Mouse (Mus musculus) spleen, postnatal 14 days (tissue): ENCODE results near the gene Grap.

Experiments used
- DNase-seq, 2 experiments: peaks; one replicate each; pipeline ENCODE4 v3.0.0; 2021 to 2022; ENCODE audit warnings: low spot score in 2 of 2

Gene Grap

DNA sequence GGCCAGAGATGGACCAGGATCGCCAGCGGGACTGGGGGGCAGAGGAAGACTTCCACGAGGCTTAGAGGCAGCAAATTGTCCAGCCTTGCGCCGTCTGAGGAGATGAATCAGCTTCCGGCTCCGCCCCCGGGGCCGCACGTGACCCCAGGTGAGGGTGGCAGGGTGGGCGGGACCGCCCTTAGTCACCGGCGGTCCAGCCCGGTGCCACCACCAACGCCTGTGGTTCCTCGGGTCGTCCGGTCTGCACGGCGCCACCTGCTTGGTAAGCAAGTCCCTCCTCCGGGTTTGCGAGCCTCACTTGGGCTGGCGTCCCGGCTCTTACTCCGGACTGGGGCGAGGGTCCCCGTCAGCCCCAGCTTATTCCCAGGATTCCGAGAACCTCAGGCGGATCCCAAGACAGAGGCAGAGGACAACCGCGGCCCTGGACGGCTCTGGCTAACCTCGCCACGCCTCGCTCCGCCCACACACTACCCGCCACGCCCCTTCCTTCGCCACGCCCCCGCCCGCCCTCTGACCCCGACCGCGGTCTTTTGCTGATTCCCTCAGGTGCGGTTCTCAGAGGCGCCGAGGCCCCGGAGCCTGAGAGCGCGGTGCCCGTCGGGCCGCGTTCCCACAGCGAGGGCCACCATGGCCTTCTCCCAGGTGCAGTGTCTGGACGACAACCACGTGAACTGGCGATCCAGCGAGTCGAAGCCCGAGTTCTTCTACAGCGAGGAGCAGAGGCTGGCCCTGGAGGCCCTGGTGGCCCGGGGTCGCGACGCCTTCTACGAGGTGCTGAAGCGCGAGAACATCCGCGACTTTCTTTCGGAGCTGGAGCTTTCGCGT is 31.1 kb downstream of the Grap start, which contains the start of gene Fam83g:
Gene Fam83g, plus strand, starts transcription at position 185 of the 825 bp plus-strand sequence.
- peak; percentile 70 to 77 for DNase-seq

GRCm38 (mm10) chr11:61685119-61685725 is 32.2 kb downstream of the Grap start:
- DNase-seq: no peak

DNA sequence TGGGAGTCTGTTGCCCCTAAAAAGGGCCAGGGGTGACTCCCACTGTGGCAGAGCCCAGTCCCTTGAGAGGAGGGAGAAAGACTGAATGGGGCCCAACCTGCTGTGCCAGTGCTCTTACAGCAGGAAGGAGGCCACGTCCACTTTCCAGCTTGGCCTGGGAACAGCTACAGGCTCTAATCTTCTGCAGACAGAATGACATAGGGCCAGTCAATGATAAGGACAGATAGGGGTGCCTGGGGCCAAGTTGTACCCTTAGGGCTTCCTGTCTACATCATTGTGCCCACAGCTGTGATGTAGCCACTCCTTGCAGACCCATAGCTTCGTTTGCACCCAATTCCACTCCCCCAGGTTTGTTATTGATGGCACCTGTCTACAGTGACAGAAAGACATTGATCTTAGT is 33.1 kb downstream of the Grap start:
- no peak for DNase-seq

DNA sequence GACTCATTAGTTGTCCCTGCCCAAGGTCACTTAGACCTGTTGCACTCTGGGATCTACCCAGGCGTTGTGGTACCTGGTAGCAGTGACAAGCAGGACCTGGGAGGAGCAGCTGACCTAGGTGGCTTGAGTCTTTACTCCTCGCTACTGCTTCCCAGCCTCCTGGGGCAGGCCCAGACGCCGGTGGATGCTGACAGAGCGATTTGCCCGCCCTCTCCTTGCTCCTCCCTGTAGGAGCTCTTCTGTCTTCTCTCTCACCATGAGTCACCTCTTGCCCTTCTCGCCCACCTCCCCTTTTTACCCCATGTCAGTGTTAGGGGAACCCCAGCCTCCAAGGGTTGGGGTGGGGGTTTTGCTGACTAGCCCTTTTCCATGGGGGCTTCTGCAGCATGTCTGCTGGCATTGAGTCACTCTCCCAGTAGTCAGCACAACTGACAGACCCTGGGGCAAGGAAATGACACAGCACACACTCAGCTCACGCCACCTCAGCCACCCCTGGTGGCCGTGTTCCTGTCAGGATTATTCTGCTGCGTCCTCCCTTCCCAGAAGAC is 33.9 kb downstream of the Grap start:
- DNase-seq: no peak

- DNase-seq: no peak
These were observed 34.5 kb downstream of the Grap start for GRCm38 (mm10) chr11:61687595-61687994.

GRCm38 (mm10) chr11:61692996-61693395 is 39.9 kb downstream of the Grap start:
- DNase-seq: no peak

DNA sequence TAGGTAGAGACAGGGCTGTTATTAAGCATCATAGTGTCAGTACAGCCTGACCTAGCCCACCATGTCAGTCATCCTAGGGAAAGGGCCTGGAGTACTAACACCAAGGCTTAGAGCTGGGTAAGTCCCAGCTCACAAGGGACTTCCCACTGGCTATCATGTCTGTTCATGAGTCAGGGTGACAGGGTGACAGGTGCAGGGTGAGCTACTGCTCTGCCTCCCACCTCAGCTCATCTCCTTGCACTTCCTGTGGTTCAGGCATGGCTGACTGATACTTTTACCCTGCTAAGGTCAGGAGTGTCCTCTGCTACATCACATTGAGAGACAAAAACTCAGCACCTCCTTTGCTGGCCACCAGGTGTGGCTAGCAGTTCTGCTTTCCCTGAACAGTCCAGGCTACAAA is 45.8 kb downstream of the Grap start:
- DNase-seq: no peak

DNA sequence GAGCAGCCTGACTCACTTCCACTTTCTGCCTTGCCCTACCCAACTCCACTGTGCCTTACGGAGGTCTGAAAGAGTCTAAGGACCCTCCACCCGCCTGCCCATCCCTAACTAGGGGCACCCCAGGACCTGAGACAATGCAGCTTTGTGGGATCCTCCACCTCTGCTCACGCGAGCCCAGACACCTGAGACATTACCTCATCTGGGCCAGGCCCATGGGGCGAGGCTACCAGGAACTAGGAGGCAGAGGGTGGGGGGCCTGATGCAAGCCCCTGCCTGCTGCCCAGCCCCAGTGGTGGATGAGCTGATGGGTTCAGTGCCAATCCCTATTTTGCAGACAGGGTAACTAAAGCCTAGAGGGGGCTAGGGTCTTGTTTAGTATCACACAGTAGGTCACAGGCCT is 46.4 kb downstream of the Grap start:
- DNase-seq: no peak

DNA sequence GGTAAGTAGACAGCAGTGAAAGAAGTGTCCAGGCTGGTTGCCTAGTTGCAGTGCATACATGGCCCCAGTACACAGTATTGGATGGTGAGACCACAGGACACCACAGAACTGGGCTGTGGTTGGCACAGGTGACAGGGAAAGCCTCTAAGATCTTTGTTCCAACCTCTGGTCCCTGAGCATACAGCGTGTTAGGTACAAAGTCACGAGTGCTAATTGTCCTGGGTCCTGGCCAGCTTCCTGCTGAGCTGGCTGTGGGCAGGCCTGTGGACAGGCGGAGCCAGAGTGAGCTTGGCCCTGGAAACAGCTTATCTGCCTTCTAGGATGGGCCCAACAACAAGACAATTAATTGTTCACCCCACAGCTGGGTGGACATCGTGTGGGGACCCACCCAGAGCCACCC is 46.9 kb downstream of the Grap start:
- DNase-seq: no peak

DNA sequence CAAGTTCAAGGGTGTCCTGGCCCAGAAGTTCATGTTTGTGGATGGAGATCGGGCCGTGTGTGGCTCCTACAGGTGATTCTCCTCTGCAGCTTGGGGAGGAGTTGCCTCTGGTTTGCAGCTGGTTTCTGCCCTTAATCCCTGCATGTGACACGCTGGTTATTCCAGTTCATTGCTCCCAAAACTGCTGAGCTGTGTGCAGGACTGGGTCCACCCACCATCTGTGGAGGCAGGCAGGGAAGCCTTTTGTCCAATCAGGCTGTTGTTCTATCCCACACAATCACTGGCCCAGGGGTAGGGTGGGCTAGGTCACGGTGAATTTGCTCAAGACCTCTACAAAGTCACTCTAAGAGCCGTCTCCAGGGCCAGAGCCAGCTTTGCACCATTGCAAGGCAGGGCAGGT is 48.6 kb downstream of the Grap start:
- DNase-seq: no peak

DNA sequence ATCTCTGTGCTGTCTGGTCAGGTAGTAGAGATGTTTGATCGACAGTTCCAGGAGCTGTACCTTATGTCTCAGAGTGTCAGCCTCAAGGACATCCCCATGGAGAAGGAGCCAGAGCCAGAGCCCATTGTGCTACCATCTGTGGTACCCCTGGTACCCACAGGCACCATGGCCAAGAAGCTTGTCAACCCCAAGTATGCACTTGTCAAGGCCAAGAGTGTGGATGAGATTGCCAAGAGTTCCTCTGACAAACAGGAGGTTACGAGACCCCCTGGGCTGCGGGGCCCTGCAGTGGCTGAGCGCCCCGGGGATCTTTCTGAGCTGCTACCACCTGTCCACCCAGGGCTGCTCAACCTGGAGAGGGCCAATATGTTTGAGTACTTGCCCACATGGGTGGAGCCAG is 49.4 kb downstream of the Grap start:
- DNase-seq: no peak

- no peak for DNase-seq
These were observed 52.5 kb downstream of the Grap start for GRCm38 (mm10) chr11:61705581-61705980.

DNA sequence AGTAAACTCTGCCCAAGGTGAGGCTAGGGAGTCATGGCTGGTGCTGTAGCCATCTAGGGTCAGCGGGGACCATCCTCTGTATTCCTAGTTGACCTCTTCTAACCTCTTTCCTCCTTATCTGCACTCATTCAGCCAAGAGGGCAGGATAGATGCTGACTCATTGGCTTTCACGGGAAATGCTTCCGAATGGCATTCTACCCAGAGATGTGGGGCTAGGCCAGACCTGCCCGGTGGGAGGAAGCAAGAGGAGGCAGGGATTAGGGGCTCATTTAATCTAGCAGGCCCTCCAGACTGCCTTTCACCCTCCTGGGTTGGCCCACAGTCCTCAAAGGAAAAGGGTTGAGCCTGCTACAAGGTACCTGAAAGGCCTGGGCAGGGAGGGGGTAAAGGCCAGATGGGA is 53.2 kb downstream of the Grap start:
- no peak for DNase-seq

GRCm38 (mm10) chr11:61708928-61709327 is 55.9 kb downstream of the Grap start:
- no peak for DNase-seq

DNA sequence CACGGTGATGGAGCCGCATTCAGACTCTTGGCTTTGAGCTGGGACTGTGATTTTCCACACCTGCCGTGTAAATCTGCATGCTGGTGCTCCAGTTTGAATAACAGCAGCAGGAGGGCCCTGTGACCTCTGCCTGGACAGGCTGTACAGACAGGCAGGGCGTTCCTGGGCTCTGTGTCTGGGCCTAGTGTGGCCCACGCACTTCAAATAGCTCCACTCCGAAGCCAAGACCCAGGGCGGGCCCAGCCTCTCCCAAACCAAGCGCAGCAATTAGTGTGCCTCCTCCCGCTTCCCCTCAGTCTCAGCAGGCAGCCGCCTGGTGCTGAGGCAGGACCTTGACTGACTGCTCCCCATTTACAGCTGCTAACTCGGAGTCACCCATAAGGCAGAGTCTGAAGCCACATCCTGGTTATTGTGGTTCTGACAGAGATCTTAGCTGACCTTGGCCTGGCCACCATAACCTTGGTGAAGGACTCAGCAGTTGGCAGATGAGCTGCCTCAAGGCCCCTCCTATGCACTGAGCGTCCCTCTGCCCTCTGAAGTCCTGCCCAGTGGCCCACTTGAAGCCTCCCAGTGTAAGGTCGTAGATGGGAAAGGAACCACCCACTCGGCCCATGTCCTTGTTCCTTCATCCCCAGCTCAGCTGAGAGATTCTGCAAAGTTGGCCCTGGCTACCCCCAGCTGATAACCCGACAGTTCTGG is 60.2 kb downstream of the Grap start:
- DNase-seq: no peak

DNA sequence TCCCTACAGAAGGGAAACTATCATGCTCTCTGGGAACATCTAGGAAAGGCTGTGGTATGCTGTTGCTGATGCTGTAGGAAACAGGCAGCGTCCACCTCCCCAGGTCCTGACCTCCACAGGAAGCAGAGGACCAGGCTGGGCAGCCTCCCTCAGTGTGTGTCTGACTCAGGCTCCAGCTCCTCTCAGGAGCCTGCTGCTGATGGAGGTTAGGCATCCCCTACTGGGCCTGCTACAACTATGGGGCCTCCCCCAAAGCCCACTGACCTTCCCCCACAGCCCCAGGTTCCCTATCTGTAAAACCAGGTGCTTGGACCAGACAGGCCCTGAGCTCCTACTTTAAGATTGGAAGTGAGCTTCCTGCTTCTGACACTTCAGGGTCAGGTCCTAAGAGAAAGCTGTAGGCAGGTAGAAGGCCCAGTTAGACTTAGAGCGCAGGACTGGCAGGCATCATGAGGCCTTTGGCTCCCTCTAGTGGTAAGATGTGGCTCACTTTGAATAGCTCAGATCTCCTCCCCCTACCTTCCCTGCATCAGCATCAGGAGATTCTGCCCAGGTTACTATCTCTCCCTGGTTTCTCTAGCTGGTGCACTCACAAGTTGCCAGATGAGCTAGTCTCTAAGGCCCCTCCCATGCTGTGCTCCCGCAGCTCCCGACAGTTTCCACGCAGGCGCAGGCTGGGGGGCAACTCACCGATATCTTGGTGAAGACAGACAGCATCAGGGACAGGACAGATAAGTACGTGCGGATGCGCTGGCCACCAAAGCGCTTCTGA is 61.5 kb downstream of the Grap start:
- DNase-seq: peak in 1 of 2 experiments; percentile 63

- no peak for DNase-seq
These were observed 62.1 kb downstream of the Grap start for GRCm38 (mm10) chr11:61715130-61715529.

GRCm38 (mm10) chr11:61717990-61718389 is 64.9 kb downstream of the Grap start:
- DNase-seq: no peak

- no peak for DNase-seq
These were observed 66.3 kb downstream of the Grap start for GRCm38 (mm10) chr11:61719387-61719786.

DNA sequence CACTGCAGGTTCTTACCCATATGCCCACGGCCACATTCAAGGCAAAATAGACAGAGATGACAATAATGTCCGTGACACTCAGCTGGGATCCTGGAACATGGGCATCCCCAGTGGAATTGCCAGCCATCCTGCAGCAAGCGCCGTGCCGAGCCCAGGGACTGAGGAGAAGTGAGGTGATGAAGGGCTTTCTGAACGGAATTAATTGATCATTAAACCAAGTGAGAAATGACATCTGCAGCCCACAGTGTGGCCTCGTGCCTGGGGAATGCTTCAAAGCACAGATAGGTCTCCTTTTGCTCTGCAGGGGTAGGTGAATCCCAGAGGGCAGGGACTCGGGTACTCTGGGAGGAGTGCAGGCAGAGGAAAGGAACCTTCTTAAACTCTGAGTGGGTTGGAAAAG is 66.8 kb downstream of the Grap start:
- no peak for DNase-seq

- DNase-seq: no peak
These were observed 67.6 kb downstream of the Grap start, which contains the start of gene Slc5a10 for GRCm38 (mm10) chr11:61720636-61721035. Gene Slc5a10, minus strand, starts transcription at chr11:61720826.

DNA sequence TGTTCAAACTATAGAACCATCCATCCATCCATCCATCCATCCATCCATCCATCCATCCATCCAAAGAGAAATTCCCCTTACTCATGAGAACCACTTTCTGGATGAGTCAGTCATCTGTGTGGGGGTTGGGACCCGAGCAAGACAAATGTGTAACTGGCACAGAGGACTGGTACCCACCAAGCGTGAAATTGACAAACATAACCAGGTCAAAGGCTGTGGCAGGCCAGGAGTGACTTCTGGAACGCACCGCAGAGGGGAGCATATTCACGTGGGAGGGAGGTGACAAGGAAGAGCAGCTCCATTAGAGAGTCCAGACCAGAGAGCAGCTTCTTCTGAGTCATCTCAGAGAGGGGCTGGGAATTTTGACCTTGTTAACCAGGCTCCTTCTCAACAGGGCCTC is 69.0 kb downstream of the Grap start:
- no peak for DNase-seq
